Mouse (Mus musculus) adrenal gland, adult 18-20 months (tissue): ENCODE measurements around the gene Tmem131l. TPM values are rescaled to one million over a fixed set of nuclear protein-coding genes. Genes with fewer than 3 reads are reported as not detected.
A peak's percentile ranks its signal among the peaks of the same experiment; 100 is the strongest.

Experiments used
- DNase-seq, 2 experiments: peaks; one replicate each; pipeline ENCODE4 v3.0.0; 2021 to 2022; ENCODE audit warnings: low spot score in 2 of 2
- total RNA-seq, 2 experiments: library from RNA; stranded (reverse); gene quantifications; 1 replicate in 1 of 2; 2 replicates in 1 of 2; pipeline ENCODE4 v1.2.3; 2021

The Tmem131l gene
- total RNA-seq, 2 experiments from 2014 or later, result 14.0 to 26.4 TPM

- no peak for DNase-seq
Observed at GRCm38 (mm10) chr3:84059261-84059660, 19.3 kb upstream of the Tmem131l start.

DNA sequence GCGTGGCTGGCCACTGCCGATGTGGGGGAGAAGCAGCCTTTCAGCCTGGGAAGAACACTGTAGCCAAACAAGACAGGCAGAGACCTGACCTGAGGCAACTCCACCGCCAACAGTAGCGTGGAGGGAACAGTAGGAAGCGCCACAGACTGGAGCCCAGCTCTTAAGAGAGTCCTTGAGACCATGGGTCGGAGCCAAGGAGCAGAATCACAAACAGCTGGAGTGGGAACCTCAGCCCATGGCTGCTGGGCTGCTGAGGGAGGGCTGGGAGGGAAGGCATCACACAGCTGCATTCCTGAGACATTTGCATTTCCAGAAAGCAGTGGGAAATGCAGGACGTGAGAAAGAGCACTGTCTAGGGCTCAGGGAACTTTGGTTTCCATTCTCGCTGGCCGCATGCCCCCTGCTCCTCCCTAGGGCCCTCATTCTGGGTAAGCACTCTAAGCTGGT, 8.8 kb upstream of the Tmem131l start:
- peak in 1 of 2 experiments; percentile 43 for DNase-seq

DNA sequence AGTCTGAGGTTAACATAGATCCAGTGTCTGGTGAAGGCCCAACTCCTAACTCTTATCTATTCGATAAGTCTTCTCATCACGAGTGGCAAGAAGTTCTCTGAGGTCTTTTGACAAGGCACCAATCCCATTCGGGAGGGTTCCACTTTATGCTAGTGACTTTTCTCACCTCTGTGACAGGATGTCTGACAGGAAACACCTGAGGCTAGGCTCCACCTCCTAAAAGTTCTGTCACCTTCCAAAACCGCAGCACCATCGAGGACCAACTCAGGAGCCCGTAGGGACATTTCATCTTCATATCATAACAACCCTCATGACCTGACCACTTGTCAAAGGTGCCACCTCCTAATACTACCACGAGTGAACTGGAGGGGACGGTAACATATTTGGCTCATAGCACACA, 6.2 kb upstream of the Tmem131l start:
- no peak for DNase-seq

DNA sequence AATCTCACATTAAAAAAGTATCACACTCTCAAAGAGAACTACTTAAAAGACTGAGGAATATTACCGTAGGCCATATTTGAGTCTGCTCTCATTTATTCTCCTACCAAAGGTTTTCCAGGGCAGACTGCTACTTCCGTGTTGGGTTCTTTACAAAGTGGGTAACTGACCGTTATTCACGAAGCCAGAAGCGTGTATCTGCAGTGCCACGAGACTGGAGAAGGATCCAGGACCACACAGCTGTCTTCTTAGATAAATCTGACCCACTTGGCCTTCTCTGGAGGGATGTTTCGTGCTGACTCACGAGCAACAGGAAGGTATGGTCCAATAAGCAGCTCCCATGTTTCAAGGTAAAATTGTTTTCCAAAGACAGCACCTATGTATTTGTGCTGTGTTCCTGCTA, 1.8 kb upstream of the Tmem131l start:
- no peak for DNase-seq

DNA sequence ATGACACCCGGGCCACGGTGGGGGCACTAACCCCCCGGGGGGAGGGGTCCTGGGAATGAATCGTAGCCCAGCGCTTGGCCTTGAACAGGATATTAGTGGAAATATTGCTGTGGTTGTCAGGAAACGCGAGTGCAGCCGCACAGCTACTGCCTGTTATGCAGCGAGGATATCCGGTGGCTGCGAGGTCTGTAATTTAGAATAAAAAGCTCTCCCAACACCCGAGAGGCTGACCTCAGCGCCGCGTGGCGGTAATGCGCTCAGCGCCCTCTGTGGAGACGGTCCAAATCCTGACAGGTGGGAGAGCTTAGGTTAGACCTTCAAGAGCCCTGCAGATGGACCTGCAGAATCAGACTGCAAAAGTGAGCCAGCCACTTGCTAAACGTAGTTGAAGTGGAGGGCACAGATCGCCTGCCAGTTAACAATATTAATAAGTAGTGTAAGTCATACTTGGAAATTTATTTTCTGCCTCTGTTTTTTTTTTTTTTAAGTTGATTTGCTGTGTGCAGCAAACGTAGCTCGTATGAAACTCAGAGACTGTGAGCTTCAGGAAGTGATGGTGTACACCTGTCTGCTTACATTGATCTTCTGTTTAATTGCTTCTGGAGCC, 604 bp upstream of the Tmem131l start:
- DNase-seq, result no peak

DNA sequence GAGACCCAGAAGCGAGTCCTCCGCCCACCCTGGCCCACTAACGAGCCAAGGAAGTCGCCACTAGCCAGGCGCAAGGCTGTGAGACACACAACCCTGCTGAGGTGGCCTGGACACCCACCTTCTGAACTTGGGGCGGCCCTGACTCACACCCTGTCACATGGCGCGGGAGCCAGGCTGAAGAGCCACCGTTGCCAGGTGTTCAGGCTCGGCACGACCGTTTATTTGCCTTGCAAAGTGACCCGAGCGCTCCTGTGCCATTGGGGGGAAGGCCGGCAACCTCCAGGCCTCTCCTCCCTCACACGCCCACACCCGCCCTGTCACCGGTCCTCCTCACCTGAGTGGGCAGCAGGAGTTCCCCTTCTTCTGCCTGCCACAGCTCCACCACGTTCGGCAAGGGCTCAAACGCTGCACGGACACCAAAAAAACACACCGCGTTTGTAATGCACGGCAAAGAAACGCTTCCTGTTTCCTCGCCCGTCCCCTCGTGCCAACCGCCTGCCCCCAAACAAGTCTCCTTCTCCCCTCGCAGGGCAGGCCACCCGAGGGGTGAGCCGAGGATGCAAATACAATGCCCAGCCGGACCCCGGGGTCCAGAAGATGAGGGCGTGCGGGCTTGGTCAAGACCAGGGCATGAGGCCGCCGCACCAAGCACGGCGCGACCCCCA, 862 bp downstream of the Tmem131l start:
- peak; percentile 40 to 42 for DNase-seq

DNA sequence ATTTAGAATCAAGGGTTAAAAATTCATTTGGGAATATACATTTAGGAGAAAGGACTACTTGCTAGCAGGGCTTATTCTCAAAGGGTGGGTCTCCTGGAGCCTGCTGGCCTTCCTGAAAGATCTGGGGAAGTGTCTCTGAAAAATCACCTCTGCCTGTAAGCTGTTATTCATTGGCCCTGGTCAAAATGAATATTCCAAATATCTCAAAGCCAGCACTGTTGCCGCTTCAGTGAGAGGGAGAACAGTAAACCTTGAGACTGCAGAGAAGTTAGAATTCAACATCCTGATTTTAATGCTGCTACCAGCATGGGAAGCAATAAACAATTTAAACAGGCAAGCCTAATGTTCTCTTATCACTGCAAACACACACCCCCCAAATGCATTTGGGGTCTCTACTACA, 1.8 kb downstream of the Tmem131l start:
- DNase-seq, result no peak

GRCm38 (mm10) chr3:84037536-84037935, 2.4 kb downstream of the Tmem131l start:
- DNase-seq, result no peak

DNA sequence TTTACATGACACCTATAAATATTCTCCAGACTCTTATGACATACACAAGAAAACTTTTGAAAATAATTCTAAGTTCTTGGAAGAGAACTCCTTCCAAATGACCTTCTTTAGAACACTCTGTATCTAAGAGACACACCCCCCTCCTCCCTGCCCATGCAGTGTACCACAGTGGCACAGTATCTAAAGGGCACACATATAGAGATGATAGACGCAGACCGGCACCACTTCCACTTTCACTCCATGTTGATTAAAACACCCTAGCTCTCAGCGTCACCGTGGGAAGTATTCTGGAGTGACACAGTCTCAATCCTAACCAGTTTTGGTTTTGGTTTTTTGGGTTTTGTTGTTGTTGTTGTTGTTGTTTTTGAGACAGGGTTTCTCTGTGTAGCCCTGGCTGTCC, 3.1 kb downstream of the Tmem131l start:
- DNase-seq, result no peak

DNA sequence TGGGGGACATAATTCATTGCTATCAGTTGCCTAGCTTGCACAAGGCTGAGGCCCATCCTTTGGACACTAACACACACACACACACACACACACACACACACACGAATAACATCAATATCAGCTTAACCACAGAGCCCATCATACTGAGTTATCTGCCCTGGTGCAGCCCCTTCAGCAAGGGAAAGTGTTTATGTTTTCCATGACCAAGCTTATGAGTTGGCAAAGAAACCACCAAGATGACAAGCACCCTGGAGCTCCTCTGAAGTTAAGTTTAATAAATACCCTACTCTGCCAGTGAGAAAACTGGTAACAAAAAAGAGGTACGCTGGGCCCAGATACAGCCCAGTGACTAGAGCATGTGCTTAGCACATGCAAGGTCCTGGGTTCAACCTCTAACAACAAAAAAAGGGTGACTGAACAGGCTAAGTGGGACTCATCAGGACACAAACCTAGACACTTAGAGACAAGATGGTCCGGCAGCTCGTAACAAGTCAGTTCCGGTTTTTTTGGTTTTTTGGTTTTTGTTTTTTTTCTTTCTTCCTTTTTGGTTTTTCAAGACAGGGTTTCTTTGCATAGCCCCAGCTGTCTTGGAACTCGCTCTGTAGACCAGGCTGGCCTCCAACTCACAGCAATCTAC, 4.1 kb downstream of the Tmem131l start:
- DNase-seq, result no peak

- no peak for DNase-seq
Observed at GRCm38 (mm10) chr3:84034115-84034780, 5.7 kb downstream of the Tmem131l start.

- DNase-seq, result no peak
Observed at GRCm38 (mm10) chr3:84032933-84033730, 6.8 kb downstream of the Tmem131l start.

- no peak for DNase-seq
Observed at GRCm38 (mm10) chr3:84032419-84032818, 7.6 kb downstream of the Tmem131l start.

DNA sequence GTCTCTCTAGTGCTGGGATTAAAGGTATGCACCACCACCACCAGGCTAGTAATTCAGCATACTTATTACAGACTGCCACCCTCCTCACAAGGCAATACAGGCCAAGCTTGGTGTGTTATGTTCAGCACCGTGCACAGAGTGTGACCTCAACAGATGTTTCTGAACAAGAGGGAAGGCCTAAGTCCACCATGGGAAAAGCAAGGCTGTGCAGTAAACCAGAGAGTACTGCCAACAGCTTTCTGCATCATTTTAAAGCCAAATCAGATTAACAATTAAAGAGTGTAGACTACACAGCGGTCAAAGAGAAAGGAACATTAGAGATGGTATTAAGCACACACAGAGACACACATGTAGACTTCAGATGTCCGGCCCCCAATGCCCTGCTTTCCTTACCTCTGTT, 8.8 kb downstream of the Tmem131l start:
- DNase-seq, result no peak

DNA sequence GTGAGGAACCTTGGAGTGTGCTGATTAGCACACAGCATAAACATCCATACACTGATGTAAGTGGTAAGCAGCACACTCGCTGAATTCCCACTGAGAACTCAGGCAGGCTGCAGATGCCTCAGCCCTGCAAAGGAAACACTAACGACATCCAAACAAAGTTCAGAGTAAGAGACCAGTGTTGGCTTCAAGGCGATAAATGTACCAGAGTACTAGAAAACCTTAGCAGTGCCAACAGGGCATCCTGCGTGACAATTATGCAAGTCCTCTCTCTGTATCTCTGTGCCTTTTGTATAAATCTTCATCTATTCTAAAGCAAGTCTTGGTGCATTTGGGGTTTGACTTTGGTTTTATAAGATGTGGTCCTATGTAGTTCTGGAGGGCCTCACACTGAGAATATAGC, 11.0 kb downstream of the Tmem131l start:
- no peak for DNase-seq

GRCm38 (mm10) chr3:84027691-84028159, 12.2 kb downstream of the Tmem131l start:
- DNase-seq, result no peak

DNA sequence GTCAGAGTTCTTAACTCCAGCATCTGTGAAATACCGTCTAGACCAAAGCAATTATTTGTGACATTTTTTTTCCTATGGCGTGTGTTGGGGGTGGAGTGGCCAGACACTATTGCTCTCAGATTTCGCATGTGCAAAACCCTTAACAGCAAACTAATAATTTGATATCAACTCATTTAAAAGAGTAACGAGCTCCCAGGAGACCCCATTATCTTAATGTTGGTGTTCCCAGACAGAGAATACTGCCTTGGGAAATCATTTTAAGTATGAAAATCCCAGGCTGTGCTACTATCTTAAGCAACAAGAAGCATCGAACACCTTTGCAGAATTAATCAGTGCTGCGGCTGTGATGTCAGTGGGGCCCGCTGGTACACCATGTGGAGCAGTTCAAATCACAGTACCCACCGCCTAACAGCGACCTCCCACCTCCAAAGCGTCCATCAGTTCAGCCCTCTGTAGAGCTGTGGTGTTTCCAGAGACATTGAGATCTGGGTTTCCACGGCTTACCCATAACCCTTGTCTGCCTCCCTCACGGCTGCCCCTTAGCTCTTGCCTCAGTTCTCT, 15.4 kb downstream of the Tmem131l start:
- no peak for DNase-seq

DNA sequence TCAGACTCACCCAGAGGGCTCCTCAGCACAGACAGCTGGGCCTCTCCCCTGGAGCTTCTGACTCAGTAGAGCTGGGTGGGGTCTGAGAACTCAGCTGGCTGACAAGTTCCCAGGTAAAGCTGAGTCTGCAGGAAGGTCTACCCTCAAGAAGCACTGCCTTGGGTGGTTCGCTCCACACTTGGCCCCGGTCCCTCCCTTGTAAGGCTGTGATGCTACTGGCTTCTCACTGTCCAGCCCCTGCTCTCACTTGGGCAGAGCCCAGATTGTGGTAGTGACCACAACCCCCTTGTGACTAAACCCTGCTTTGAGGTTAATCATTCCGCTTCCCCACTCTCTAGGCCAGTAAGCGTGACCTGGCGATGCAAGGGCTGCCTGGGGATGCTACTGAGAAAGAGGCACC, 17.3 kb downstream of the Tmem131l start:
- no peak for DNase-seq

DNA sequence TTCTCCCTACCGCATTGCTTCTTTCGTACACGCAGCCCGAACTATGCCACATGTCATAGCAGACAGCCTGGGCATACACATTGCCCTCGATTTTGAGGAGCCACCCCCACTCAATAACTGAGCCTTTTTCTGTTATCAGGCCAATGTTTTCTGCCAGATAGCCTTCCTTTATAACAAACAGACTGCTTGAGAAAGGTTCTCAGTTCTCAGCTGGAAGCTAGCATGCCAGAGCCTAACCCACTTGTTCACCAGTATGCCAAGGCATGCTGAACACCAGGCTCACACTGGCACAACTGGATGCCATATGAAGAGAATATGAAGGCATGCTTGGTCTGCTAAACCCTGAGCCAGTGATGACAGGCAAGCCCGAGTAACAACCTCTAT, 17.8 kb downstream of the Tmem131l start:
- no peak for DNase-seq
